Mouse (Mus musculus) B cell, adult 2 months (primary cell): ENCODE measurements at regions not wholly inside any gene's neighbourhood (a gene's known extent, or its start where the extent isn't known, plus 50 kb on each side); places are given as distances from the start of the nearest gene placed in this dataset.

Experiments
- DNase-seq, 2 experiments: peaks; one replicate each; pipeline ENCODE4 v3.0.0; 2022

- DNase-seq, result no peak
These were observed 170.8 kb downstream of the Btg1 start for GRCm38 (mm10) chr10:96787572-96787946.

GRCm38 (mm10) chr10:96788352-96789016 is 171.7 kb downstream of the Btg1 start:
- DNase-seq, result no peak

GRCm38 (mm10) chr10:96797116-96797515 is 180.3 kb downstream of the Btg1 start:
- no peak for DNase-seq

DNA sequence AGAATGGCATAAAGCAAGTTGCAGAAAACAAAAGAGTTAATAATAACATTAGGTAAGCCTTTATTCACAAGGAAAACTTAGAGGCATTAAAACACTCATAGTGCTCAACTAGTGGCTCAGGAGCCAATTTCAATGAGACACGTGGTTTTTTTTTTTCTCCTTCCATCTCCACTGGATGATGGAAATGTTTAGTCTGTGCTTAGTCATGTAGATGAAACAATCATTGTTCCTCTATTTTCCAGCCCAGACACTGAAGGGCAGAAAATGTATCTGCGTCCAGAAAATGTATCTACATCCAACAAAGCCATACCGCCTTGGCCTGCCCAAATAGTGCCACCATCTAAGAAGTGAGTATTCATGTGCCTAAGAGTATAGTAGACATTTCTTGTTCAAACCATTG is 184.0 kb downstream of the Btg1 start:
- DNase-seq, result no peak

GRCm38 (mm10) chr10:96804030-96804784 is 187.4 kb downstream of the Btg1 start:
- DNase-seq, result no peak

DNA sequence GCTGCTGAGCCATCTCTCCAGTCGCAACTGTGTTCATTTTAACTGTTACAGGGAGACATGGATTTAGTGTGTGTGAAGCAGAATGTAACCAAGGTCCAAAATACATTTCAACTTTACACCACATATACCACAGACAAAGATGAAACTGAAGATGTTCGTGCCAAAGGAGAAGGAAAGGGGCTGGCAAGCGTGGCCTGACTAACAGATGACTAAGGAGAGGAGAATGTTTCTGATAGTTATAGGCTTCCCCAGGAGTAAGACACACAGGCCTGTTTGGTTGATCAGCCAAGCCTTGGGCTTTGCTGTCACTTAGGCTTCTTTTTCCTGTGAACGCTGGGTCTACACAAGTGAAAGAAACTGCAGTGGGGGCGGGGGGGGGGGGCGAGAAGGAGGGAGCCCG is 189.8 kb downstream of the Btg1 start:
- DNase-seq, result no peak

- DNase-seq, result no peak
These were observed 205.0 kb downstream of the Btg1 start for GRCm38 (mm10) chr10:96821852-96822251.

DNA sequence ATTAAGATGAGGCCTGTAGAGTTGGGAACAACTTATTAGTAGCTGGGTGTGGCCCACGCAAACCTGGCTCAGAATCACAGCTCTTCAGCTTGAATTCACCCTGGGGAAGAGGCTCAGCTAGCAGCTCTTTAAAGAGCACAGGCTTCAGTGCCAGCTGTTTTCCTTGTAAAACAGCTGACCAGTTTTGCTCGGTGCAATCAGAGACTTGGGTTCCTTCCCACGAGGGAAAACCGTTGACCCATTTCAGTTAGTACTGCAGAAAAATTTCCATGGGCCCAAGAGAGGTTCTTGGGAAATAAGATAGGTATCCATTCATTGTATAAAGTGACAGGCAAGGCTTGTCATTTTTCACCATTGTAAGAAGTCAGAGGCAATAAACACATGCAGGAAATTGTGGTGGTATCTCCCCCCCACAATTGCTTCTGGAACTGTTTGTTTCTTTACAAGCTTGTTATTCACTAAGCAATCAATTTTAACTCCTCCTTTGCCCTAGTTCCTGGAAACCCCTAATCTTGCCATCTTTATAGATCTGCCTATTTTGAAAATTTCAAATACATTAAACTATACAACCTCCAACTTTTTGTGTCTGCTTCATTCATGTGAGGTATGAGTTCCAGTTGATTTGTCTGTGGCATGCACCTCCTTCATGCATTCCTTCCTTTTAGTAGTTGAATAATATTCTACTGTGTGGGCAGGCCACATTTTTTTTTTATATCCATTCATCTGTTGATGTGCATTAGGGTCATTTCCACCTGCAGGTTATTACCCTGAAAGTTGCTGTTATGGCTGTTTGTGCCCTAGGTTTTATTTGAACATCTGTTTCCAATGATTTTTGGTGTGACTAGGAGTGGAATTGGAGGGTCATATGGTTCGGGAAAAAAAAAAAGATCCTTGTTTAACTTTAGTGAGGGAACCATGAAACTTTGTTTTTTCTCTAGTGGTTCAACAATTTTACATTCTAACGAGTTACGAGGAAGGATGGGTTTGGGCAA is 205.8 kb downstream of the Btg1 start:
- DNase-seq, result no peak

- DNase-seq, result no peak
These were observed 209.5 kb downstream of the Btg1 start for GRCm38 (mm10) chr10:96826234-96826788.

- DNase-seq, result no peak
These were observed 211.2 kb downstream of the Btg1 start for GRCm38 (mm10) chr10:96827971-96828370.

DNA sequence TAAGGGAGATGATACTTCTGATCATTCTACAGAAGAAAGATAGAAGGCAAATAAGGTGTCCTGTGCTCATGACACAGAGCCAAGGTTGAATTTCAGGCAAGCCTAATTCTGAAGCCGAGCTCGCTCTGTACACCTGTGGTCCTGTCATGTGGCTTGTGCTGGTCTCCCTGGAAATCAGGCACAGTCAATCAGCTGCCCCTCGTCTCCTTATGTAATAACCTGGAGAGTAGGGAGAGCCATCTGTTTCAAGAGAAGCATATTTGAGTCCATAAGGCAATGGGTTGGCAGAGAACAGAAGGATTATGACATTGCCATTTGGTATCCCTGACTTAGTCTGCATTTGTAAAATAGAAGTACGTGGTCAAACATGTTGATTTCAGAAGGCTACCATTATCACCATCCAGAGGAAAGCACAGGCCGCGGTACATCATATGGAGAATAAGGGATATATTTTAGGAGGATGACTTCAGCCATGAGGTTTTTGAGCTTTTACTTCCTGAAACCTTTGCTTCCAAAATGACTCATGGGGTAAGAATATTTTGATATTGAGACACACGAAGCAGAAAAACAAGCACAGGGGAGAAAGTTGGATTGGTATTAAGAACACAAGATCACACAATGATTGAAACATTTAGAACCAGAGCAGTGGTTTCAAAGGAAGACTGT is 211.9 kb downstream of the Btg1 start:
- no peak for DNase-seq

- DNase-seq, result no peak
These were observed 214.3 kb downstream of the Btg1 start for GRCm38 (mm10) chr10:96831071-96831470.

DNA sequence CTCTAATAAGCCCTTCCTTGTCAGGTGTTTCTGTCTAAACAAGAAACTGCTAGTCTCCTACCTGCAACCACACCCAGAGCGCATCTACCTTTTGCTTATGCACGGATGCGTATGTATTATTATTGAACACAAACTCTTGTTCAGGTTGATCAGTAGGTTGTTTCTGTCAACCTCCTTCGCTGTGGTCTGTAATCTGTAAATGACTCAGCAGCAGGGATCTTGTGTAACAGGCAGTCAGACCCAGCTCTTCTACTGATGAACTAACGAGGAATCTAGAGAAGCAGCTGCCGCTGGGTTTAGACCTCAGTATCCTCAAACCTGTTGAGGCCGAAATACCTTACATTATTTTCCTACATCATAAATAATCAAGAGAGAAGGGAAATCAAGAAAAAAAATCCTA is 220.4 kb downstream of the Btg1 start:
- no peak for DNase-seq

- DNase-seq, result no peak
These were observed 224.3 kb downstream of the Btg1 start for GRCm38 (mm10) chr10:96841128-96841527.

DNA sequence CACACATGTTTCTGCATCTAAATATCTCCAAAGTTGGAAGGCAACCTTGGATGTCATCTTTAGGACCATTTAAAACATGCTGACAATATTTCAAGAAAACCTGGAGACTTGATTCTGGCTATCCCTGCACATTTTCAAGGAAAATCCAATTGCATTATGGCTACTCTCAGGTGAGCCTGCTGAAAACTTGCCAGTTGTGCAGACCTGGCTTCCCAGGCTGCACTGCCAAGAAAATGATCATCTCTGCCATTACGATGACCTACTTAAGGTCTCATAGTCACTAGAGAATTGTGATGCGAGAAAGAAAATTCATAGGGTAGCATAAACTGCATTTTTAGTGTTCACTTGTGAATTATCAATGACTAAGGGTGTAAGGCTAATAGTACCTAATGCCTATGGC is 225.2 kb downstream of the Btg1 start:
- DNase-seq, result no peak

DNA sequence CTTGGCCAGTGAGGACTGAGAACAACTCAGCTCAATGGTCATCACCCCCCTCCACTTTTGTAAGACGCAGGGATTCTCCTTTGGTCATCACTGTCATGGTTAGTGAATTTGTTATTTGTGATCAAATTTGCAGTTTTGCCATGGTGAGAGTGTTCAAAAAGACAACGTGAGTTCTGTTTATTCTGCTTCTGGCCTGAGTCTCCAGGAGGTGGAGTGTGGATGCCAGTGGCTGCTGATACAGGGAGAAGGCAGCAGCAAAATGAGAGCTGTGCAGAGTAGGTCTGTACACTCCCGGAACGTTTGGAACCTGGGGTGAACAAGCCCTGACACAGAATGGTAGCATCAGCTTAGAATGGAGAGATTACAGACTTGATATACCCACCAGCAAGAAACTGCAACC is 229.1 kb downstream of the Btg1 start:
- no peak for DNase-seq

GRCm38 (mm10) chr10:96847028-96847427 is 230.2 kb downstream of the Btg1 start:
- no peak for DNase-seq

GRCm38 (mm10) chr10:96847433-96848165 is 230.8 kb downstream of the Btg1 start:
- no peak for DNase-seq

DNA sequence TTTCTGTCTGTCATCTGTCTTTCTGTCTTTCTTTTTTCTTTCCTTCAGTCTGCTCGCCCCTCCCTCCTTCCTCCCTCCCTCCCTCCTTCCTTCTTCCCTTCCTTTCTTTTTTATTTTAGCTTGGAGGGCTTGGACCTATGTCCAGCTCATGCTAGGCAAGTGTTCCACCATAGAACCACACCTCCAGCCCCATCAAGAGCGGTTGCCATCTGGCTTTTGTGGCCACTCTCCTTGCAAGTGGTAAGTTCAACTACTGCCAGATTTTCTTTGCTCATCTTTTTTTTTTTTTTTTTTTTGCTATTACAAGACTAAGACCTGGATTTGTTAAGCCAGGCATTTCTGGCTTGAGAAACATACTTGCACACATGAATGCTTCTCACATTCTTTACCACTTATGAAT is 231.7 kb downstream of the Btg1 start:
- no peak for DNase-seq

GRCm38 (mm10) chr10:96860366-96860765 is 243.6 kb downstream of the Btg1 start:
- no peak for DNase-seq

- DNase-seq, result no peak
These were observed 246.4 kb downstream of the Btg1 start for GRCm38 (mm10) chr10:96863230-96863629.

DNA sequence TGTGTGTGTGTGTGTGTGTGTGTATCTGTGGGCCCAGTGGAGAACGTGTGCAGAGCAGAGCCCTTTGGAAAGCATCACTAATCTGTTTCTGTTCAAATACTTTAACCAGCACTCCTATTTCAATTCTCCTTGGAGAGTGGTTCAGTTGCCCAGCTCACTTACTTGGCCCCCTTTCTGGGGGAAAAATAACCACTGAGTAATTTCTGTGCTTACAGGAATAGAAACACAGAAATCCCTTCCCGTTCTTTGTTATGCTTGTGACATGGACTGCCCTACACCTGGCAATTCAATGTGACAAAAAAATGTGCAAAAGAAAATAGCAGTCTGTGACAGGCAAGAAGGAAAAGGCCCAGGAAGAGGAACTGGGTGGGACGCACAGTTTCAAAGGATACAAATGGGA is 249.7 kb downstream of the Btg1 start:
- no peak for DNase-seq
